Mouse (Mus musculus) urinary bladder, adult 18-20 months (tissue): ENCODE measurements around the gene Ros1.

Experiments used
- DNase-seq, 2 experiments: peaks; one replicate each; pipeline ENCODE4 v3.0.0; 2022; ENCODE audit warnings: low spot score in 2 of 2, mixed read lengths in 2 of 2

Ros1 gene

DNA sequence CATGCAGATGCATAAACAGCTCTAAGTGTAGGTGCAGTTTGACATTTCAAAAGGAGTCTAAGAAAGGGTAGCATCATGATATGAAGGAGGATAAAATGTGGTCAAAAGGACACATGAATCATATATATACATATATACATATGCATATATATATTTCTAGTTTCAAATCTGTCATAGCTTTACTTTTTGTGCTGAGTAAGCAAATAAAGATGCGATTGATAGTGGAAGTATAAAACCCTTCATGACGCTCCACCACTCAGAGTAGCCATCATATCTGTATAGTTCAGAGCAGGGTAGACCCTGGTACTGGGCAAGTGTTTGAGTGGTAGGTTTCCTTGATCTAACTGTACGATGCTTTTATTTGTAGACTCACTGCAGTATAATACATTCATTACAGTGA is 35.3 kb downstream of the Ros1 start:
- no peak for DNase-seq

DNA sequence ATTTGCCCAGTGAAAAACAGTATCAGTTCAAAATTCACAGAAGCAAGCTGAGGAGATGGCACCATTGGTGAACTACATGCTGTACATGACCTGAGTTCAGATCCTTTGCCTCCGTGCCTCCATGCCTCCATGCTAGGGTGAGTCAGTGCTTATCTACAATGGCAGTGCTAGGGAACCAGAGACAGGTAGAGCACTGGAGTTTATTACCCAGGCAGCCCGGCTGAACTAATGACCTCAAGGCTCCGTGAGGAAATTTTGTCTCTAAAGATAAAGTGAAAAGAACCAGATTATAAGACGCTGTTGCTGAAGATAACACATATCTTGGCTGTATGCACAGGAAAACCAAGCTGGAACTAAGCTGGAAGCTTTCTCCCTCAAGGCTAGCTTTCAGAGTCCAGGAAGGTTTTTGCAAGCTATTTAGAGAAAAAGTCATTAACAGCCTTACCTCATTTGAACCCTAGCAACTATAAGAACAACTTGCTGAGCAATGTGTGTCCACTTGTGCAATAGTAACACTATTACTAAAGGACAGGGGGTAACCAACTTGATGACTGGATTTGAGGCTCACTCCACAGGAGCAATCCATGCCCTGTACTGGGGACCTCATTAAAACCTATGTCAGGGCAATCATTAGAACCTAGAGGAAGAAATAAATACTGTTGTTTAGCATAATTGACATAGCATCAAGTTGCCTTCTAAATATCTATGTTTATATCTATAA is 61.5 kb downstream of the Ros1 start:
- DNase-seq, result no peak

GRCm38 (mm10) chr10:52130762-52131161 is 64.3 kb downstream of the Ros1 start:
- DNase-seq, result no peak

GRCm38 (mm10) chr10:52128874-52129412 is 66.1 kb downstream of the Ros1 start:
- no peak for DNase-seq

DNA sequence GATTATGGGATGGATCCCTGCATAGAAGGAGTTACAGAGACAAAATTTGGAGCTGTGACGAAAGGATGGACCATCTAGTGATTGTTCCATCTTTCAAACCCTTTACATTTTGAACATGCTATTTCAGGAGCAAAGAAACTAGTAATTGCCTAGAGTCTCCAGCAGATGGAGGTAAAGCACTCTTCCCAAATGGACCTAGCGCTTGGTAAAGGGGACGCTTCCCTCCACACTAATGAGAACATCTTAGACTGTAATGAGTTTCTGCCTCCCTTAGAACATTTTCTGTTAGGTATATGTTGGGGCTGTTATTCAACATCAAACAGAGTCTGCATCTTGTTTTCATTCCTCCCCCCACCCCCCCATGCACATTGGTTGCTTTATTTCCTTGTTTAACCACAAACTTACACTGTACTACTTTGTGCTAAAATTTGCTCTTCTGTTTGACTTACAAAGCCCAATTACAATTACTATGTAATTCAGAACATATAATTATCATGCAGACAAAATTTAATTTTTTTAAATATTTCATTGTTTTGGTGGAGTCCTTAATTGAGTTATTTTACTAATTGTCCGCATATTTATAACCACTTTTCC is 88.8 kb downstream of the Ros1 start:
- no peak for DNase-seq

DNA sequence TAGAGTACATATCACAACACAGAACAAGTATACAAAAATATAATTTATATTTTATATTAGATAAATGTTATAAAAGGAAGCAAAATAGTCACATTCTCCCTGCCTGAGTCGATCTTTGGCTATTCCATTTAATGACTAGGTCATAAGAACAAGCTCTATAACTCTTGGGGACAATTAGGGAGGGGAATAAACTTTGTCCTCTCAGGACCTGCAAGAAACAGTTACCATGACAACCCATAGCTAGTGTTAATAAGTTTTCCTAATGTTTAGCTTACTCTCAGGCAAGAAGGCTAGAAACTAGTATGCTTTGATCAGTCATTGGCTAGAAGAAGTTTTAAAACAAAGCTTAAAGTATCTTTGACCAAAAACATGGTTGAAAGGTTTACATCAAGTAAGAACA is 93.8 kb downstream of the Ros1 start:
- DNase-seq, result no peak

- DNase-seq, result no peak
Observed at GRCm38 (mm10) chr10:52092181-52092580, 102.9 kb downstream of the Ros1 start.

DNA sequence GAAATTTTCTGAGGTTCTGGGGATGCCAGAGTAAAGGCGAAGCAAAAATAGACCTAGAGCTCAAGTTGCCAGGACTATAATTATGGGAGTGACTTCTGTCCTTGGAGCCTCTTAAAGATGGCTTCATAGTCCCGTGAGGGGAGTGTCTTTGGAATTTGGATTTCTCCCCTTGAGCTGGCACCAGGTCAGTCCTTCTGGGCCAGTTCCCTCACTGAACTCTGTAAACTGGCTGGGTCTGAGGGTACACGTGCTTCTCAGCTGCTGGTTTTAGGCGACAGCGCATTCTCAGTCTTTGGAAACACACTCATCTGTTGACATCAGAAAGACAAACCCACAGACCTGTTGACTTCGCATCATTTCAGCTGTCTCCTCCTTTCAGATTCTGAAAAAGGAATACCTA is 108.4 kb downstream of the Ros1 start:
- DNase-seq, result no peak

DNA sequence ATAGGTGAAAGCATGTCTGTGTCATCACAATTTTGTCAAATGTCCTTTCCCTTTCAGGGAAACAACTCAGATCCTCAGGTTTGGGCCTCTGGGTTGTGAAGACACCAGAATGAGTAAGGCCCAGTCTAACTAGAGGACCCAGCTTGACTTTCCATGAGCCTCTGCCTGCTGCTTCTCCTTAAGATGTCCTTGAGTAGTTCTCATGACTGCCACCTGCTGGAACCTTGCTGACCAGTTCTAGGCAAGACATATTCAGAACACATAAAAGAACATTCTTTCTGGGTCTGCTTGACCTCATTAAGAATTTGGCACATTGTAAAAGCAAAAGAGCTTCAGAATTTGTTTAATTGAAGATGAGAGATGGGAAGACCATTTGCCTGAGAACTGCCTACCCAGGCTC is 122.6 kb downstream of the Ros1 start:
- DNase-seq, result peak in 1 of 2 experiments; percentile 4

- no peak for DNase-seq
Observed at GRCm38 (mm10) chr10:52048287-52048686, 146.8 kb downstream of the Ros1 start.

GRCm38 (mm10) chr10:52043086-52043485 is 152.0 kb downstream of the Ros1 start:
- DNase-seq, result no peak

DNA sequence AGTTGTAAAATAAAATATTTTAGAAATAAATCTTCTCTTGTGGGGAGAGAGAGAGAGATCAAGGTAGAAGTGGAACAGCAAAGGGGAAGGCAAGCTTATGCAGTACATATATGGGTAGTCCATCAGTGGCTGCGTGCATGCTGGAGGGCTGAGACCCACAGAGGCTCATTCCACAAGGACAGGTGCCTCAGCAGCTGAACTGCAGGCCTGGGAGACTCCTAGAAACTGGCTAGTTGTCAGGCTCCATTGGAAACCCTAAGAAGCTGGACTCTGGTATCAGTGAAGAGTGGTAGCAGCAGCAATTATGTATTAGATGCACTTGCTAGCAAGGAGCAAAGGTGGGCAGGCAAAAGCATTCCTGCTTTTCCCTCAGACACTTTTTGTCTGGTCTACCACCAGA is 155.7 kb downstream of the Ros1 start:
- DNase-seq, result no peak

GRCm38 (mm10) chr10:52033729-52034128 is 161.3 kb downstream of the Ros1 start:
- no peak for DNase-seq

- DNase-seq, result no peak
Observed at GRCm38 (mm10) chr10:52029421-52030080, 165.5 kb downstream of the Ros1 start.

DNA sequence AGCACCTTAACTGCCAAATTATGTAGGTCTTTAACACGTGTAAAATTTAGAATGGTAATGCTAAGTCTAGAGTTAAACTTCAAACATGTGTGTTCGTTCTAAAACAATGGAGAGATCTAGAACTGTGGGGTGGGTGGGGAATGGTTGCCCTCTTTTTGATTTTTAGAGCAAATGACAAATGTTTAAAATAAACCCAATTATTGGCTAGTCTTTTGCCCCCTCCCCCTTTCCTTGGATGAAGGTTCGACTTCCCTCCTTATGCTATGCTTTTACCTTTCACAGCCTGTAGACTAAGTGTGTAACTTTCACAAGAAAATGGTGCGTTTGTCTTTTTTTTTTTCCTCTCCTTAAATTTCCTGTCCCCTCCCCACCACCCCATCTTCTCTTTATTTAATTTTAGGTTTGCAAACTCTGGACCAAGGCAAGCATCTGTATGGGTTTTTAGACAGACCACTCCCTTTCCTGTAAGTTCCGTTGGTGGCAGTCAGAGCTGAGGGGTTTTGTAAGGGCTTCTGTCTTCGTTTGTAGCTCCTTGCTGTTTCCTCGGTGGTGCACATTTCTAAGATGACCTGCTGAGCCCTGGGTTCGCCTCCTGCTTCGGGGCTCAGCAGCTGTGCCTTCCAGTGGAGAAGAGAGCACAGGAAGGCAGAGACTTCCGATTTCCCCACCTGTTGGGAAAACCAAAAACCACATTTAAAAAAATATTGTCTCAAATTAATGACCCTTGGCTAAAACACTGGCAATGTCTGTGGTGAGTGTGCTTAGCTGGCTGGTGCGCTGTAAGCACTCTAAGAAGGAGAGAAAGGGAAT is 166.3 kb downstream of the Ros1 start:
- DNase-seq, result no peak

GRCm38 (mm10) chr10:52027161-52028035 is 167.6 kb downstream of the Ros1 start:
- no peak for DNase-seq

GRCm38 (mm10) chr10:52025821-52026220 is 169.2 kb downstream of the Ros1 start:
- DNase-seq, result no peak

GRCm38 (mm10) chr10:52025291-52025690 is 169.8 kb downstream of the Ros1 start:
- no peak for DNase-seq

- DNase-seq, result no peak
Observed at GRCm38 (mm10) chr10:52024053-52024410, 171.0 kb downstream of the Ros1 start.

DNA sequence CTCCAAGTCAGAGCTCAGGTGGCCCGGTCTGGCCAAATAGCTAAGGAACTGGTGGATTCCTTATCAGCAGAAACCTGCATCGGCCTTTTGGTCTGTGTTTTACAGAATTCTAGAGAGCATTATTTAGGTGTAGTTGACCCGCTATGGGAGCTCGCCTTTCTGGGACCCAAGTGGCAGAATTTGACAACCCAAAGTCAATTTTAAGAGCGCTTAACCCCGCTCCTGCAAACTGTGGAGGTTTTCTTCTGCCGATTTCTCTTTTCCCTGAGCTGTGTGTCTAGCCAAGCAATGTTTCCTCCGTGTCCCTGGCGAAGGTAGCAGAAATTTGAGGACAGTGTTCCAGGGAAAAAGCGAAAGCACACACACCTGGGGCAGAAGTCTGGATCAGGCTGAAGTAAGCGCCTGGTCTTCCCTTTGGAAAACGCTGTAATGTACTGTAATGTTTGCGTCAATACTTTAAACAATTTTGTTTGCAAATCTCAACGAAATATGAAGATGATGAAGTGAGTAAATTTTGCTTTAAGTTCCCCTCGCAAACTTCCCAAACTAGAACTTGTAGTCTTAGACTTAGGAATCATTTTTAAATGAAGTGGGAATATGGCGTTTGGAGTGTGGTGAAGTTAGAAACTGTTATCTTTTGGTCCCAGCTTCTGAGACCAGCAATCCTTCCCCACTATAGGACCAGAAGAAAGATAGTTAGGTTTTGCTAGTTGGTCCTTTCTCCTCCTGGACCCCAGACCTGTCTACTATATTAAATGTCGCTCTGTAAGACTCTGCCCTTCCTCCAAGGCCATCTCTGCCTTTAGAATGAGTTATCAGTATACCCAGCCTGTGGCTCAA is 171.6 kb downstream of the Ros1 start:
- no peak for DNase-seq
